Mouse (Mus musculus) liver, embryonic 14.5 days (tissue): ENCODE data around the gene Gm3415. TPM values are rescaled to one million over a fixed set of nuclear protein-coding genes. Genes with fewer than 3 reads are reported as not detected.

ENCODE experiments used
- ATAC-seq: fragments of 200-750 bp; cut with Nextera tagmentation; 2 replicates; pipeline ENCODE4 v1.8.0; 2017; ENCODE audit warnings: moderate number of reproducible peaks, mild to moderate bottlenecking, moderate library complexity; ENCODE audit not compliant: insufficient read depth
- DNase-seq, 3 experiments: peaks; one replicate each; pipeline ENCODE4 v3.0.0-alpha.2; 2012 to 2013; ENCODE audit warnings: low read depth in 3 of 3, low spot score in 3 of 3
- H3K27ac ChIP-seq: fragments of 300-500 bp; sonication (generic); 2 replicates; pipeline ENCODE4 v1.5.1; 2014; ENCODE audit warnings: moderate library complexity, mild to moderate bottlenecking, control low read depth, inconsistent platforms
- H3K27me3 ChIP-seq: fragments of 300-500 bp; sonication (generic); 2 replicates; pipeline ENCODE4 v1.6.1; 2014; ENCODE audit warnings: mild to moderate bottlenecking, low read length, moderate library complexity; ENCODE audit not compliant: control insufficient read depth, insufficient read depth
- H3K36me3 ChIP-seq: fragments of 300-500 bp; sonication (generic); replicated peaks from 2 replicates; pipeline ENCODE4 v1.6.1; 2014; ENCODE audit warnings: low read depth; ENCODE audit not compliant: control insufficient read depth, insufficient read depth
- H3K4me1 ChIP-seq, 2 experiments: fragments of 200-500 bp in 1 of 2; fragments of 300-500 bp in 1 of 2; sonication (generic) in 1 of 2; replicated peaks; 2 replicates each; pipeline ENCODE4 v1.6.1; 2012 to 2014; ENCODE audit warnings: antibody characterized with exemption in 1 of 2, inconsistent platforms in 1 of 2, low read length in 1 of 2; ENCODE audit not compliant: control insufficient read depth in 2 of 2, insufficient read depth in 2 of 2
- H3K4me2 ChIP-seq: fragments of 300-500 bp; sonication (generic); 2 replicates; pipeline ENCODE4 v1.6.1; 2014; ENCODE audit warnings: low read depth, mild to moderate bottlenecking, control low read depth, moderate library complexity
- H3K4me3 ChIP-seq, 2 experiments: fragments of 200-500 bp in 1 of 2; fragments of 300-500 bp in 1 of 2; sonication (generic) in 1 of 2; 2 replicates each; pipeline ENCODE4 v1.5.1; 2012 to 2014; ENCODE audit warnings: low read depth in 2 of 2, low read length in 2 of 2, mild to moderate bottlenecking in 2 of 2, control low read depth in 1 of 2, inconsistent platforms in 1 of 2, moderate library complexity in 1 of 2; ENCODE audit not compliant: insufficient read depth in 1 of 2
- H3K9ac ChIP-seq: fragments of 300-500 bp; sonication (generic); replicated peaks from 2 replicates; pipeline ENCODE4 v1.6.1; 2014; ENCODE audit warnings: mild to moderate bottlenecking, control low read depth, moderate library complexity
- H3K9me3 ChIP-seq: fragments of 300-500 bp; sonication (generic); 2 replicates; pipeline ENCODE4 v1.6.1; 2016; ENCODE audit warnings: low read length, mixed read lengths; ENCODE audit not compliant: control insufficient read depth
- CTCF ChIP-seq: IDR thresholded peaks from 2 replicates; pipeline ENCODE4 v1.5.1; 2016; ENCODE audit warnings: antibody characterized with exemption, low read depth, control low read depth
- EP300 ChIP-seq: IDR thresholded peaks from 2 replicates; pipeline ENCODE4 v1.6.1; 2016; ENCODE audit warnings: antibody characterized with exemption, low read depth
- WGBS: fragments of 180-500 bp; shearing (Covaris S2); extraction: QIAGEN DNeasy Blood & Tissue Kit; methylation state at CpG from one replicate; pipeline ENCODE4 v1.1.7; 2014; ENCODE audit not compliant: insufficient replicate concordance; 5-methylcytosine and 5-hydroxymethylcytosine counted together
- polyA plus RNA-seq, 2 experiments: library from polyadenylated mRNA; depleted of rRNA in 1 of 2; stranded (reverse) in 1 of 2; unstranded in 1 of 2; fragments of >200 nt; fragmentation: Nextera tagmentation in 1 of 2; extraction: Ambion mirVana in 1 of 2; gene quantifications; 2 replicates each; pipeline versions ENCODE4 v1.2.1 to v1.2.3; 2012 to 2014

Gm3415 gene
- polyA plus RNA-seq, 2 experiments: not detected

GRCm38 (mm10) chr5:146585307-146585651, 29.3 kb downstream of the Gm3415 start:
- Histone ChIP-seq H3K4me2 (no peak overlapping the region), H3K27ac (no peak overlapping the region), H3K9ac (no peak overlapping the region), H3K4me3 (no peak overlapping the region), H3K4me1 (no peaks in the 10 kb centered on the region), H3K36me3 (no peaks in the 10 kb centered on the region), H3K9me3 (no peaks in the 10 kb centered on the region), H3K27me3 (peaks cover 18% of the 10 kb centered on the region)
- DNase-seq: no peak
- TF ChIP-seq EP300 (no peak), CTCF (no peak)
- no peak for ATAC-seq
- WGBS: 7% methylated on average over 10 of the region's 10 CpGs

DNA sequence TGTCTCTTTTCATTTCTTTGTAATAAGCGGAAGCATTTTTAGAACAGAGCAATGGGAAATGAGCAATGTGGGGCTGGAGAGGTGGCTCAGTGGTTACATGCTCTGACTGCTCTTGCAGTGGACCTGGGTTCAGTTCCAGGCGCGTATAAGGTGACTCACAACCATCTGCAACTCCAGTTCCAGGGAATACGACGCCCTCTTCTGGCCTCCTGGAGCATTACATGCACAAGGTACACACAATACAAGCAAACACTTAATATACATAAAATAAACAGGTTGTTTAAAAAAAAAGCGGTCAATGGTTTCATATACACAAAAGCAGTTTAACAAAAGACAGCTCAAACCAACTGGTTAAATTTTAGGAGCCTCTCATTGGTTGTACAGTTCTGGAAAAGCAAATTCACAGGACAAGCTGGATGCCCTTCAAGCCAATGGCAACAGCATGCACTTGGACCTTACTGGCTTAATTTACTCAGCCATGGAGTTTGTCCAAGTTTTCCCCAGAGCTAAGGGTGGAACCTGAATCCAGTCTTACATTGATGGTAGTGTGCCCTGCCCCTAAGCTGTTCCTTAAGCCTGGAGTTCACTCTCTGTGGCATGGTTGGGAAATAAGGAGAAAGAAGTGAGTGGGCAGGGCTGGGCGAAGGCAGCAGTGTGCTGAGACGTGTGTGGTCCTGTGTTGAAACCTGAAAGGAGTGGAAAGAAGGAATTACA, 30.6 kb downstream of the Gm3415 start:
- Histone ChIP-seq H3K27me3 (peaks cover 18% of the 10 kb centered on the region), H3K4me1 (no peaks in the 10 kb centered on the region), H3K9ac (no peak overlapping the region), H3K4me3 (no peak overlapping the region), H3K36me3 (no peaks in the 10 kb centered on the region), H3K9me3 (no peaks in the 10 kb centered on the region), H3K4me2 (no peak overlapping the region), H3K27ac (no peak overlapping the region)
- 47% methylated on average over 8 of the region's 8 CpGs for WGBS
- DNase-seq (no peak), ATAC-seq (no peak)
- TF ChIP-seq CTCF (no peak), EP300 (no peak)

GRCm38 (mm10) chr5:146590987-146591386, 35.1 kb downstream of the Gm3415 start:
- Histone ChIP-seq H3K27me3 (peaks cover 6% of the 10 kb centered on the region), H3K9ac (no peak overlapping the region), H3K9me3 (no peaks in the 10 kb centered on the region), H3K4me2 (no peak overlapping the region), H3K4me1 (no peaks in the 10 kb centered on the region), H3K4me3 (no peak overlapping the region), H3K36me3 (no peaks in the 10 kb centered on the region), H3K27ac (no peak overlapping the region)
- DNase-seq (no peak), ATAC-seq (no peak)
- WGBS: 54% methylated on average over 4 of the region's 4 CpGs
- TF ChIP-seq CTCF (no peak), EP300 (no peak)

GRCm38 (mm10) chr5:146591636-146592035, 35.7 kb downstream of the Gm3415 start:
- H3K27ac ChIP-seq: no peak overlapping the region
- DNase-seq (no peak), ATAC-seq (no peak)
- no peaks in the 10 kb centered on the region for H3K9me3 ChIP-seq
- no peaks in the 10 kb centered on the region for H3K36me3 ChIP-seq
- H3K4me3 ChIP-seq: no peak overlapping the region
- TF ChIP-seq EP300 (no peak), CTCF (no peak)
- H3K9ac ChIP-seq: no peak overlapping the region
- H3K4me1 ChIP-seq: peaks cover 0 to 3% of the 10 kb centered on the region in 2 experiments; a peak in 1 of 4 replicates
- no peak overlapping the region for H3K4me2 ChIP-seq
- H3K27me3 ChIP-seq: peaks cover 1% of the 10 kb centered on the region; the same call in 1 of the 2 replicates
- 62% methylated on average over 4 of the region's 4 CpGs for WGBS

- TF ChIP-seq CTCF (no peak), EP300 (no peak)
- Histone ChIP-seq H3K9me3 (no peaks in the 10 kb centered on the region), H3K4me1 (peaks cover 0 to 6% of the 10 kb centered on the region in 2 experiments; a peak in 2 of 4 replicates), H3K27ac (no peak overlapping the region), H3K4me3 (no peak overlapping the region), H3K36me3 (no peaks in the 10 kb centered on the region), H3K27me3 (no peaks in the 10 kb centered on the region), H3K9ac (no peak overlapping the region), H3K4me2 (no peak overlapping the region)
- DNase-seq (no peak), ATAC-seq (no peak)
- 62% methylated on average over 5 of the region's 5 CpGs for WGBS
These were observed 36.6 kb downstream of the Gm3415 start for GRCm38 (mm10) chr5:146592580-146592979.
